Mouse (Mus musculus) neural tube, embryonic 14.5 days (tissue): ENCODE data around the gene Plcd3. TPM values are rescaled to one million over a fixed set of nuclear protein-coding genes. Genes with fewer than 3 reads are reported as not detected.

ENCODE experiments used
- ATAC-seq: fragments of 200-750 bp; cut with Nextera tagmentation; 2 replicates; pipeline ENCODE4 v1.8.0; 2017; ENCODE audit warnings: low read depth, mild to moderate bottlenecking, moderate TSS enrichment, moderate library complexity
- H3K27ac ChIP-seq: fragments of 300-500 bp; sonication (generic); 2 replicates; pipeline ENCODE4 v1.5.1; 2014; ENCODE audit warnings: low read depth, mild to moderate bottlenecking, control low read depth, low read length, moderate library complexity, mixed read lengths
- H3K27me3 ChIP-seq: fragments of 300-500 bp; sonication (generic); 2 replicates; pipeline ENCODE4 v1.6.1; 2014; ENCODE audit warnings: low read length; ENCODE audit not compliant: control insufficient read depth, insufficient read depth
- H3K36me3 ChIP-seq: fragments of 300-500 bp; sonication (generic); 2 replicates; pipeline ENCODE4 v1.6.1; 2014; ENCODE audit warnings: low read length, mixed read lengths; ENCODE audit not compliant: control insufficient read depth, insufficient read depth
- H3K4me1 ChIP-seq: fragments of 300-500 bp; sonication (generic); 2 replicates; pipeline ENCODE4 v1.6.1; 2014; ENCODE audit warnings: low read length; ENCODE audit not compliant: control insufficient read depth, insufficient read depth
- H3K4me2 ChIP-seq: fragments of 300-500 bp; sonication (generic); 2 replicates; pipeline ENCODE4 v1.6.1; 2014; ENCODE audit warnings: mild to moderate bottlenecking, low read depth, low read length, control low read depth
- H3K4me3 ChIP-seq: fragments of 300-500 bp; sonication (generic); 2 replicates; pipeline ENCODE4 v1.5.1; 2014; ENCODE audit warnings: low read depth, low read length, control low read depth, mixed read lengths
- H3K9ac ChIP-seq: fragments of 300-500 bp; sonication (generic); replicated peaks from 2 replicates; pipeline ENCODE4 v1.6.1; 2014; ENCODE audit warnings: low read depth, mild to moderate bottlenecking, control low read depth, low read length, mixed read lengths
- H3K9me3 ChIP-seq: fragments of 300-500 bp; sonication (generic); 2 replicates; pipeline ENCODE4 v1.6.1; 2016; ENCODE audit warnings: low read length; ENCODE audit not compliant: control insufficient read depth
- WGBS: fragments of 180-500 bp; shearing (Covaris S2); extraction: QIAGEN DNeasy Blood & Tissue Kit; methylation state at CpG from one replicate; pipeline ENCODE4 v1.1.7; 2014; 5-methylcytosine and 5-hydroxymethylcytosine counted together
- polyA plus RNA-seq: library from polyadenylated mRNA; unstranded; fragments of >200 nt; fragmentation: Nextera tagmentation; extraction: Ambion mirVana; gene quantifications from 2 replicates; pipeline ENCODE4 v1.2.1, GENCODE M21; 2014

Plcd3 gene
- polyA plus RNA-seq, 1 experiment from 2014 or later: 1.4 TPM

DNA sequence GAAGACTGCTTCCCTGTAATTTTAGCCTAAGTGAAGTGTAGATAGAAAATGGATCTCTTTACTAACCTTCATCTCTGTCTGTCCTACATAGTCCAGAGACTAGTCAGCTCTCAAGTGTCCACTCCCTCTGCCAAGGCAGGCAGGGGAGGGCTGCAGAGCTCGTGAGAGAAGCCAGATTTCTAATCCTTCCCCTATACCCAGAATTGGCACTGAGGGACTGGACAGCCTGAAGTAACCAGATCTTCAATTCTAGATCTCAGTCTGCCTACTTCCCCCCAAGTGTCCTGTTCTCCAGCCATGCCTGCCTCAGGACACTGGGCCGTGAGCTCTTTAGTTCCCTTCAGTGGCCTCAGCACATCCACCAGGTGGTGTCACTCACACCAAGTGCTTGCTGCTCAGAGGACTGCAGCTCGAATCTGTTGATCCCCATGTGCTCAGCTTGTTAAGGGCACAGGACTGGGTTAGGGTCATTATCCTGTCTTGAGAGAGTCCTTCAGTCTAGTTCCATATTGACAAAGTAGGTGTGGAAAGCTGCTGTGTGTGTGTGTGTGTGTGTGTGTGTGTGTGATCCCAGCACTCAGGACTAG is 42.9 kb downstream of the Plcd3 start:
- H3K27ac ChIP-seq: no peak overlapping the region
- 87% methylated on average over 3 of the region's 3 CpGs for WGBS
- no peak overlapping the region for H3K4me3 ChIP-seq
- peaks cover 55% of the 10 kb centered on the region for H3K36me3 ChIP-seq
- ATAC-seq: no peak
- no peak overlapping the region for H3K9ac ChIP-seq
- no peaks in the 10 kb centered on the region for H3K9me3 ChIP-seq
- no peaks in the 10 kb centered on the region for H3K27me3 ChIP-seq
- H3K4me2 ChIP-seq: no peak overlapping the region
- no peaks in the 10 kb centered on the region for H3K4me1 ChIP-seq

DNA sequence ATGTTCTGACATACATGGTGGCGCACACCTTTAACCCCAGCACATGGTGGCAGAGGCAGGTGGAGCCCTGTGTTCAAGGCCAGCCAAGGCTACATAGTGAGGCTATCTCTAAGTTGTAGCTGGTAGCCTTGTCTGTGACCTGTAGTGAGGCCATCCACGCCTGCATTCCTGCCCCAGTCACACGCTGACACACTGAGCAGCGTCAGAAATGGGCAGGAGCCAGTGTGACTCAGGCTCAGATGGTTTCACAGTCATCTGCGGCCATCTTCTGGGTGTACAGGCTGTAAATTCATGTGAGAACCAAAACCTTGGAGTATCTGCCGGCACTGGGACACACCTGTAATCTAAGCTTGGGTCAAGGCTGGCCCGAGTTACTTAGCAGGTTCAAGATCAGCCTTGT is 44.8 kb downstream of the Plcd3 start:
- H3K9ac ChIP-seq: no peak overlapping the region
- H3K4me1 ChIP-seq: no peaks in the 10 kb centered on the region
- no peak overlapping the region for H3K27ac ChIP-seq
- no peak overlapping the region for H3K4me3 ChIP-seq
- ATAC-seq: no peak
- 98% methylated on average over 7 of the region's 7 CpGs for WGBS
- no peak overlapping the region for H3K4me2 ChIP-seq
- no peaks in the 10 kb centered on the region for H3K9me3 ChIP-seq
- no peaks in the 10 kb centered on the region for H3K27me3 ChIP-seq
- H3K36me3 ChIP-seq: peaks cover 51% of the 10 kb centered on the region

DNA sequence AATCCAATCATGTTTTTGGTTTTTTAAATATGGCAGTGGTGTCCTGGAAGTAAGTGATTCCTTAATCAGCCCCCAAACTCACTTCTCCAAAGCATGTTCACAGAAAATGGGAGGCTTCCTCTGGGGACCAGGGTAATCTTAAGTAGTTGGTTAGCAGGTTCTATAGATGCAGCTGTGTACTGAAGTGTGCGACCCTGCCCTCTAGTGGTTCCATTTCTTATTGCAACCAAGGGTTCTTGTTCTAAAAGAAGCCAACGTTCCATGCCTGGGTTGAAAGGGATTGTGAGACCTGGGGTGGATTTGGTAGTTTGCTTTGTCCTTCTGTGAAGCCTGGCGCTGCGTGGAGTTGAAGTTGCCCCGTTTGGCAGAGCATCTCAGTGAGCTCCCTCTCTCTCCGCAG is 46.7 kb downstream of the Plcd3 start:
- H3K27me3 ChIP-seq: no peaks in the 10 kb centered on the region
- H3K9me3 ChIP-seq: no peaks in the 10 kb centered on the region
- no peak overlapping the region for H3K27ac ChIP-seq
- H3K4me2 ChIP-seq: no peak overlapping the region
- no peak for ATAC-seq
- H3K4me1 ChIP-seq: no peaks in the 10 kb centered on the region
- peaks cover 54% of the 10 kb centered on the region for H3K36me3 ChIP-seq
- H3K4me3 ChIP-seq: no peak overlapping the region
- no peak overlapping the region for H3K9ac ChIP-seq
- WGBS: 47% methylated on average over 6 of the region's 6 CpGs

DNA sequence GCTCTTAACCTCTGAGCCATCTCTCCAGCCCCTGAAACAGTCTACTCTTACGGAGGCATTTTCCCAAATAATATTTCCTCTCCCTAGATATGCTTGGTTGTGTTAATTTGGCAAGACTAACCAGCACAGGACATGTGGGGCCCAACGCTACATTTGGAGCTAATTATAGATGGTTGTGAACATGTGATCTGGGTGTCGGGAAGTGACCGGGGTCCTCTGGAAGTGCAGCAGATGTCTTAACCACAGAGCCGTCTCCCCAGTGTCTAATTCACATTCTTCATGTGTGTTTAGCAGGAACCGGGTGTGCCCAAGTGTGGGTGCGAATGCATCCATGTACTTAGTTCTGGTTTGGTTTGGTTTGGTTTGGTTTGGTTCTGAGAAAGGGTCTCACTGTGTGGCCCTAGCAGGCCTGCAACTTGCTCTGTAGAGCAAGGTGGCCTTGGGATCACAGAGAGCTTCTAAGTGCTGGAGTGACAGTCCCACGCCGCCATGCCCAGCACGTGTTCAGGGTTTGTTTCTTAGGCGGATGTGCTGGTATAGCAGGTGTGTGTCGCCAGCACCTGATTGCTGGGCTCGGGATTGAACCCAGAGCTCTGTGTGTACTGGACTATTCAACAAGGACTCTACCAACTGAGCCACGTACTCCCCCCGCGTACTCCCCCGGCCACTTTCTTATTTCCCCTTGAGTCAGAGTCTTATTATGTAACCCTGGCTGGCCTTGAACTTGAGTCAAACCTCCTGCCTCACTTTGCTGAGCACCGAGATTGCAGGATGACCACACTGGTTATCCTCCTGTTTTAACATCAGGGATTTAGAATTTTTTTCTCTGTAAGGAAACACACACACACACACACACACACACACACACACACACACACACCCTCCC is 48.0 kb downstream of the Plcd3 start:
- Histone ChIP-seq H3K9me3 (no peaks in the 10 kb centered on the region), H3K4me2 (no peak overlapping the region), H3K4me1 (no peaks in the 10 kb centered on the region), H3K4me3 (no peak overlapping the region), H3K9ac (no peak overlapping the region), H3K27ac (no peak overlapping the region), H3K27me3 (no peaks in the 10 kb centered on the region), H3K36me3 (peaks cover 45% of the 10 kb centered on the region)
- ATAC-seq: no peak
- 93% methylated on average over 18 of the region's 18 CpGs for WGBS

DNA sequence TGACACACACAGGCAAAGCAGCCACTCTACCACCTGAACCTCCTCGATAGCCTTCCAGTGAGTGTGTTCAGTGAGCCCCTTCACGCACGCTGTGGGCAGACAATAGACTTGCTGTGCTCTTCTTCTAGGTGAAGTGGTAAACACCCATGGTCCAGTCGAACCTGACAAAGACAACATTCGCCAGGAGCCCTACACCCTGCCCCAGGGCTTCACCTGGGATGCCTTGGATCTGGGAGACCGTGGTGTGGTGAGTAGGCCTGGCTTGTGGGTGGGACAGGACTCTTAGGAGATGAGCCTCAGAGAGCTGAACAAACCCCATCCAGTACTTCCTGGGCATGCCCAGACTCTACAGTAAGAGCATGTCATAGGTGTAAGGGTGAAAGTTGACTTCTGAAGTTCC is 49.4 kb downstream of the Plcd3 start:
- Histone ChIP-seq H3K4me3 (no peak overlapping the region), H3K9ac (no peak overlapping the region), H3K4me2 (no peak overlapping the region), H3K36me3 (peaks cover 33% of the 10 kb centered on the region), H3K27me3 (no peaks in the 10 kb centered on the region), H3K27ac (no peak overlapping the region), H3K4me1 (no peaks in the 10 kb centered on the region), H3K9me3 (no peaks in the 10 kb centered on the region)
- WGBS: 94% methylated on average over 6 of the region's 6 CpGs
- no peak for ATAC-seq

DNA sequence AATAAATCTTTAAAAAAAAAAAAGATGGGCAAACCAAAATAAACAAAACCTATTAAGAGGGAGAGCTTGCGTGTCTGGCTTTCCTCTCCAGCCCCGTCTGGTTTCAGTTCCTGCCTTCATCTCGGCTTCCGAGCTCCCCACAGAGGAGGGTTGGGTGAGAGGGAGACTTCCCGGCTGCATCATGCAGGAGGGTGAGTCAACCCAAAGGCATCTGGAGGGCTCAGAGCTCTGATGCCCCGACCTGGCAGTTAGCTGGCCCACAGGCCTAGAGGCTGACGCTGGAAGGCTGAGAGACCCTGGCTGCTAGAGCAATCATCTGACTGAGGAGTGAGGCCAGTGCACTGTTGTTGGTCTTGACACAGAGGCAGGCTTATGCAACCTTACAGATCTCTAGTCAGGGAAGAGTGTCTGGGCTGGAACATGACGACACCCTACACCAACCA is 50.2 kb downstream of the Plcd3 start:
- H3K4me1 ChIP-seq: no peaks in the 10 kb centered on the region
- H3K36me3 ChIP-seq: peaks cover 30% of the 10 kb centered on the region
- no peak overlapping the region for H3K4me2 ChIP-seq
- no peak overlapping the region for H3K4me3 ChIP-seq
- H3K27me3 ChIP-seq: no peaks in the 10 kb centered on the region
- ATAC-seq: no peak
- H3K9ac ChIP-seq: no peak overlapping the region
- H3K27ac ChIP-seq: no peak overlapping the region
- no peaks in the 10 kb centered on the region for H3K9me3 ChIP-seq
- WGBS: 81% methylated on average over 8 of the region's 8 CpGs

DNA sequence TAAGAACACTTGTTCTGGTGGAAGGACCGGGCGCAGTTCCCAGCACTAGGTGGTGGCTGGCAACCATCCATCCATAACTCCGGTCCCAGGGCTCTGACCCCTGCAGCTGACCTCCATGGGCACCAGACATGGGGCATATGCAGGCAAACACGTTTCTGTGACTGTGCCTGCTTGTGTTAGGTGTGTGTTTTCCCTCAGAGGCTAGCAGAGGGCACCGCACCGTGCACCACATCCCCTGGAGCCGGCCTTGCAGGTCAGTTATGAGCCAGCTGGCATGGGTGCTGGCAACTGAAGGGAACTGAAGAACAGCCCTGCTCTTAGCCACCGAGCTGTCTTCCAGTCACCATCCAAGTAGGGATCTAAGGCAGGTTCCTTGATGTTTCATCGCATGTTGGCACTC is 51.3 kb downstream of the Plcd3 start:
- H3K4me3 ChIP-seq: no peak overlapping the region
- H3K4me1 ChIP-seq: no peaks in the 10 kb centered on the region
- H3K9me3 ChIP-seq: no peaks in the 10 kb centered on the region
- no peak overlapping the region for H3K27ac ChIP-seq
- no peak for ATAC-seq
- WGBS: 93% methylated on average over 9 of the region's 9 CpGs
- H3K9ac ChIP-seq: no peak overlapping the region
- H3K4me2 ChIP-seq: no peak overlapping the region
- peaks cover 33% of the 10 kb centered on the region for H3K36me3 ChIP-seq
- H3K27me3 ChIP-seq: no peaks in the 10 kb centered on the region

DNA sequence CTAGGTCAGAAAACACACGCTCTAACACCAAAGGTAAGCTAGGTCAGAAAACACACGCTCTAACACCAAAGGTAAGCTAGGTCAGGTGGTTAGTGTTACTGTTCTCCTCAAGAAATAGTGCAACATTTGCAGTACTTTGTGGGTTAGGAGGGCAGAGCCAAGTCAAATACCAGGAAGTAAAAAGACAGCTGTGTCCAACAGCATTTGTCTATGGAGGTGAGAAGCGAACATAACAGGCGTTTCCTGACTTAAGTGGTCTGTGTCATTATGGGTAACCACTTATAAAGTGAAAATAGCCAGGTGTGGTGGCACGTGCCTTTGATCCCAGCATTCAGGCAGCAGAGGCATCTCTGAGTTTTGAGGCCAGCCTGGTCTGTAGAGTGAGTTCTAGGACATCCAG is 51.8 kb downstream of the Plcd3 start:
- no peak overlapping the region for H3K27ac ChIP-seq
- WGBS: 97% methylated on average over 5 of the region's 5 CpGs
- H3K9ac ChIP-seq: no peak overlapping the region
- ATAC-seq: no peak
- H3K4me3 ChIP-seq: no peak overlapping the region
- H3K9me3 ChIP-seq: no peaks in the 10 kb centered on the region
- H3K4me1 ChIP-seq: no peaks in the 10 kb centered on the region
- H3K36me3 ChIP-seq: peaks cover 38% of the 10 kb centered on the region
- H3K27me3 ChIP-seq: no peaks in the 10 kb centered on the region
- no peak overlapping the region for H3K4me2 ChIP-seq

DNA sequence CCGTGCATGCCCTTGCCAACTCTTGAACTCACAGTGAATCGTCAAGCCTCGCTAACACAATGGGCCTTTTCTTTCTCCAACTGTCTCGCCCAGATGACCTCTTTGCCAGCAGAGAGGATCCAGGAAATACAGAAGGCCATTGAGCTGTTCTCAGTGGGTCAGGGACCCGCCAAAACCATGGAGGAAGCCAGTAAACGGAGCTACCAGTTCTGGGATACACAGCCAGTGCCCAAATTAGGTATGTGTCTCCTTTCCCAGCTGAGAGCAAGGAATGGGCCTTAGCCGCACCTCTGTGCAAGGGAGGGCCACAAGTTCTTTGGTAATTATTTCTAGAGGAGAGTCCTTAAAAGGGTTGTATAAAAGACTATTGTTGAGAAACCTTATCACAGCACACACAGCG is 55.2 kb downstream of the Plcd3 start:
- Histone ChIP-seq H3K27ac (no peak overlapping the region), H3K36me3 (peaks cover 40% of the 10 kb centered on the region), H3K4me3 (no peak overlapping the region), H3K27me3 (no peaks in the 10 kb centered on the region), H3K4me1 (no peaks in the 10 kb centered on the region), H3K9me3 (no peaks in the 10 kb centered on the region), H3K4me2 (no peak overlapping the region), H3K9ac (no peak overlapping the region)
- ATAC-seq: no peak
- WGBS: 22% methylated on average over 8 of the region's 8 CpGs
